Comparison of ENCODE assay signal across 16 mouse cellular contexts in genomic region chr4:124685897-124686402, GRCm38 (mm10). TPM values are rescaled to one million over a fixed set of nuclear protein-coding genes. Genes with fewer than 3 reads are reported as not detected.
DNase-seq lines count a peak whose midpoint lies in the region; ATAC-seq and TF ChIP-seq lines count a peak whose summit lies in the region.
"Had no signal": no experiment of that assay in that cellular context is flagged by ENCODE, and none has a peak within 500 bp of the region (broad histone marks: within the 10 kb centered on the region; RNA-seq: fewer than 3 reads in every experiment).

No protein-coding gene starts in this region.

- 49% methylated on average over 8 of the region's 8 CpGs for WGBS in lung, embryonic 16.5 days
- 45% methylated on average over 8 of the region's 8 CpGs for WGBS in lung, adult 2 months

- no peak overlapping the region for H3K27ac ChIP-seq in lung, embryonic 16.5 days (ENCODE audit: low read length)

- no peak overlapping the region for H3ac ChIP-seq in myocyte (ENCODE audit: control insufficient read depth, insufficient read length)

- H3K79me2 ChIP-seq in myocyte (ENCODE audit: control insufficient read depth, insufficient read depth), result peaks cover 28% of the 10 kb centered on the region

- TF ChIP-seq CTCF in lung, adult 2 months (IDR thresholded peaks at IDR 0.05; ENCODE audit: insufficient read depth, low read length), result no peak

- no peak overlapping the region for H3K4me2 ChIP-seq in lung, embryonic 16.5 days (ENCODE audit: low read depth, low read length)
- peak overlapping the region; percentile 39 for H3K4me2 ChIP-seq in myocyte (ENCODE audit: low read depth)

- no peaks in the 10 kb centered on the region for H3K9me3 ChIP-seq in lung, embryonic 16.5 days (ENCODE audit: control insufficient read depth, low read length)

- H3K36me3 ChIP-seq in lung, embryonic 16.5 days (ENCODE audit: control insufficient read depth, insufficient read depth, low read length), result peaks cover 19% of the 10 kb centered on the region
- H3K36me3 ChIP-seq in myocyte (ENCODE audit: control insufficient read depth, insufficient read depth), result peaks cover 34% of the 10 kb centered on the region

- peak; percentile 87 for DNase-seq in heart, adult 11 months
- DNase-seq in heart, postnatal 10 days, result no peak
- no peak for DNase-seq in lung, adult 2 months
- DNase-seq in adrenal gland, postnatal 14 days, result peak; percentile 57
- DNase-seq in left cerebral cortex, adult 9 months (ENCODE audit: low spot score in 2 of 2), result no peak
- DNase-seq in natural killer cell, adult 2 months (ENCODE audit: low spot score in 2 of 2), result no peak
- DNase-seq: cerebellum, adult 9-11 months; left cerebral cortex, postnatal 4 days; midbrain, embryonic 14.5 days; thymus, postnatal 14 days had no signal

- H3K4me1 ChIP-seq in lung, embryonic 16.5 days (replicated peaks; ENCODE audit: control insufficient read depth, insufficient read depth, low read length), result no peaks in the 10 kb centered on the region; the same call in 1 of the 2 replicates
- H3K4me1 ChIP-seq in lung, adult 2 months (ENCODE audit: control insufficient read depth, insufficient read depth, low read length), result peaks cover 3% of the 10 kb centered on the region; the same call in 1 of the 2 replicates

- H3K27me3 ChIP-seq in lung, embryonic 16.5 days (ENCODE audit: control insufficient read depth, insufficient read depth, low read depth, low read length), result no peaks in the 10 kb centered on the region
- no peaks in the 10 kb centered on the region for H3K27me3 ChIP-seq in myocyte (ENCODE audit: control insufficient read depth, insufficient read depth, insufficient read length)

- intact Hi-C loops in heart, postnatal 10 days (cut with DNase I), result no loop called here

- ATAC-seq in lung, embryonic 16.5 days (ENCODE audit: low read depth), result peak; percentile 26; the same call in 1 of the 2 replicates
- ATAC-seq: CD4-positive, CD25-positive, alpha-beta regulatory T cell, adult 4 months; forebrain, embryonic 14.5 days had no signal

- TF ChIP-seq POLR2A in lung, adult 2 months (IDR thresholded peaks at IDR 0.05; ENCODE audit: borderline replicate concordance, extremely low read depth, low read depth, low read length), result no peak
- TF ChIP-seq POLR2A in myocyte (IDR thresholded peaks at IDR 0.05; ENCODE audit: insufficient read length, low read depth), result no peak

- no peak overlapping the region for H3K4me3 ChIP-seq in lung, embryonic 16.5 days (ENCODE audit: low read length)
- H3K4me3 ChIP-seq in lung, adult 2 months (replicated peaks; ENCODE audit: extremely low read depth, low read depth, low read length), result no peak overlapping the region
- H3K4me3 ChIP-seq in myocyte, result no peak overlapping the region

- H3K9ac ChIP-seq in lung, embryonic 16.5 days (ENCODE audit: low read length), result no peak overlapping the region

TF ChIP-seq in myocyte, 11 proteins besides CTCF, POLR2A, EP300 and RAD21:
- TF ChIP-seq SRF (IDR thresholded peaks at IDR 0.05; ENCODE audit: control insufficient read depth, insufficient read length, low read depth) (peak; percentile 54), E2F4 (IDR thresholded peaks at IDR 0.05; ENCODE audit: insufficient read depth) (no peak)

RNA-seq across cellular contexts. Expression of gene Utp11, which starts 7.5 kb away (rescaled TPM):
- 10 to 100 TPM; 13.8 to 16.8 TPM for total RNA-seq in heart, postnatal 10 days (2021)
- polyA plus RNA-seq in lung, embryonic 16.5 days (2015; fragmentation: Nextera tagmentation; extraction: Ambion mirVana), result 52.9 and 59.5 TPM in 2 replicates
- polyA plus RNA-seq in lung, adult 2 months (2012; rRNA removed), result 4.4 and 7.2 TPM in 2 replicates
- 34.1 and 37.3 TPM in 2 replicates for total RNA-seq in adrenal gland, postnatal 14 days (2021)
- 36.2 TPM for polyA plus RNA-seq in myocyte (2012; fragmentation: generic; extraction: Trizol)

RNA-seq across cellular contexts. Expression of gene Fhl3, which starts 14.6 kb away (rescaled TPM):
- 10 to 100 TPM; 15.7 to 19.6 TPM for total RNA-seq in heart, postnatal 10 days (2021)
- polyA plus RNA-seq in lung, embryonic 16.5 days (2015; fragmentation: Nextera tagmentation; extraction: Ambion mirVana), result 6.6 and 8.0 TPM in 2 replicates
- 15.1 and 36.7 TPM in 2 replicates for polyA plus RNA-seq in lung, adult 2 months (2012; rRNA removed)
- total RNA-seq in adrenal gland, postnatal 14 days (2021), result 7.3 and 8.5 TPM in 2 replicates
- polyA plus RNA-seq in myocyte (2012; fragmentation: generic; extraction: Trizol), result 110 TPM

RNA-seq across cellular contexts. Expression of gene Sf3a3, which starts 28.6 kb away (rescaled TPM):
- total RNA-seq in heart, postnatal 10 days (2021), result 10 to 100 TPM; 26.2 to 32.5 TPM
- 122 and 134 TPM in 2 replicates for polyA plus RNA-seq in lung, embryonic 16.5 days (2015; fragmentation: Nextera tagmentation; extraction: Ambion mirVana)
- 8.1 and 11.5 TPM in 2 replicates for polyA plus RNA-seq in lung, adult 2 months (2012; rRNA removed)
- 41.5 and 42.8 TPM in 2 replicates for total RNA-seq in adrenal gland, postnatal 14 days (2021)
- 41.6 TPM for polyA plus RNA-seq in myocyte (2012; fragmentation: generic; extraction: Trizol)

RNA-seq across cellular contexts. Expression of gene Pou3f1, which starts 29.3 kb away (rescaled TPM):
- under 1 TPM; 0.12 to 0.26 TPM for total RNA-seq in heart, postnatal 10 days (2021)
- polyA plus RNA-seq in lung, embryonic 16.5 days (2015; fragmentation: Nextera tagmentation; extraction: Ambion mirVana), result 0.06 and 0.13 TPM in 2 replicates
- polyA plus RNA-seq in lung, adult 2 months (2012; rRNA removed), result 0.16 and 0.22 TPM in 2 replicates
- 0.11 and 0.19 TPM in 2 replicates for total RNA-seq in adrenal gland, postnatal 14 days (2021)
- polyA plus RNA-seq in myocyte (2012; fragmentation: generic; extraction: Trizol), result 0.01 TPM
- total RNA-seq: granulocyte monocyte progenitor cell, adult 5-6 weeks had no signal
- polyA plus RNA-seq: CD4-positive, CD25-positive, alpha-beta regulatory T cell, adult 4 months; liver, embryonic 16.5 days had no signal

RNA-seq across cellular contexts. Expression of gene Inpp5b, which starts 55.7 kb away (rescaled TPM):
- total RNA-seq in heart, postnatal 10 days (2021), result 10 to 100 TPM; 10.1 to 14.9 TPM
- polyA plus RNA-seq in lung, embryonic 16.5 days (2015; fragmentation: Nextera tagmentation; extraction: Ambion mirVana), result 36.0 and 40.3 TPM in 2 replicates
- 62.1 and 93.3 TPM in 2 replicates for polyA plus RNA-seq in lung, adult 2 months (2012; rRNA removed)
- 23.8 and 24.6 TPM in 2 replicates for total RNA-seq in adrenal gland, postnatal 14 days (2021)
- 25.1 TPM for polyA plus RNA-seq in myocyte (2012; fragmentation: generic; extraction: Trizol)

Comparison
In these comparisons a context has a peak if more than half of its experiments do, and no peak if none do; other contexts are left out.
1. DNase-seq: peak in heart, adult 11 months (single experiment) and adrenal gland, postnatal 14 days (single experiment); none in heart, postnatal 10 days (0 of 2), lung, adult 2 months (single experiment), left cerebral cortex, adult 9 months (0 of 2) and natural killer cell, adult 2 months (0 of 2).